Mouse (Mus musculus): ENCODE measurements at regions not wholly inside any gene's neighbourhood (a gene's known extent, or its start where the extent isn't known, plus 50 kb on each side); places are given as distances from the start of the nearest gene placed in this dataset.

- Histone ChIP-seq H3K27me3 (replicated peaks; ENCODE audit: control insufficient read depth, insufficient read depth, low read length) (no peaks in the 10 kb centered on the region), H3K27ac (ENCODE audit: low read depth, low read length) (no peak overlapping the region), H3K4me2 (ENCODE audit: low read length) (no peak overlapping the region), H3K36me3 (ENCODE audit: control insufficient read depth, insufficient read depth, low read length) (no peaks in the 10 kb centered on the region), H3K4me1 (ENCODE audit: control insufficient read depth, insufficient read depth, low read depth, low read length) (no peaks in the 10 kb centered on the region), H3K4me3 (ENCODE audit: low read length) (no peak overlapping the region), H3K9me3 (ENCODE audit: control insufficient read depth, low read length) (no peaks in the 10 kb centered on the region), H3K9ac (ENCODE audit: low read depth, low read length) (no peak overlapping the region)
- WGBS = 18% methylated on average over 2 of the region's 2 CpGs
- ATAC-seq = no peak
Observed at GRCm38 (mm10) chr13:84356455-84356854, 134.4 kb downstream of the Tmem161b start.

GRCm38 (mm10) chr13:84360536-84360935, 138.4 kb downstream of the Tmem161b start:
- Histone ChIP-seq H3K4me2 (ENCODE audit: low read length) (no peak overlapping the region), H3K9me3 (ENCODE audit: control insufficient read depth, low read length) (no peaks in the 10 kb centered on the region), H3K27me3 (replicated peaks; ENCODE audit: control insufficient read depth, insufficient read depth, low read length) (no peaks in the 10 kb centered on the region), H3K36me3 (ENCODE audit: control insufficient read depth, insufficient read depth, low read length) (no peaks in the 10 kb centered on the region), H3K4me3 (ENCODE audit: low read length) (no peak overlapping the region), H3K9ac (ENCODE audit: low read depth, low read length) (no peak overlapping the region), H3K27ac (ENCODE audit: low read depth, low read length) (no peak overlapping the region), H3K4me1 (ENCODE audit: control insufficient read depth, insufficient read depth, low read depth, low read length) (no peaks in the 10 kb centered on the region)
- no peak for ATAC-seq
- WGBS = 93% methylated on average over 2 of the region's 2 CpGs

DNA sequence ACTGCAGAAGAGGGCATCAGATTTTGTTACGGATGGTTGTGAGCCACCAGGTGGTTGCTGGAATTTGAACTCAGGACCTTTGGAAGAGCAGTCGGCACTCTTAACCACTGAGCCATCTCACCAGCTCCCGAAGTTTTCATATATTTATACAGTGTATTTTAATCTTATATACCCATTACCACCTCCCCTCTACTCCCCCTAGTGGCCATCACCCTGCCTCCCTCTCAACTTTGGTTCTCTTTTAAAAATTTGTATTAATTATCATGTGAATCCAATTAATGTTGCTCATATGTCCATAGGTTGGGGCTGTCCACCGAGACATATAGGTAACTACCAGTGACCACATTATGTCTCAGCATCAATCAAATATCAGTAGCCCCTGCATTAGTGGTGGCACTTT, 142.0 kb downstream of the Tmem161b start:
- no peak overlapping the region for H3K27ac ChIP-seq (ENCODE audit: low read depth, low read length)
- 90% methylated on average over 4 of the region's 4 CpGs for WGBS

GRCm38 (mm10) chr13:84365503-84365902, 143.4 kb downstream of the Tmem161b start:
- H3K4me1 ChIP-seq (ENCODE audit: control insufficient read depth, insufficient read depth, low read depth, low read length) = no peaks in the 10 kb centered on the region
- H3K27ac ChIP-seq (ENCODE audit: low read depth, low read length) = no peak overlapping the region
- no peak for ATAC-seq
- no peak overlapping the region for H3K4me3 ChIP-seq (ENCODE audit: low read length)
- no peaks in the 10 kb centered on the region for H3K9me3 ChIP-seq (ENCODE audit: control insufficient read depth, low read length)
- no peak overlapping the region for H3K4me2 ChIP-seq (ENCODE audit: low read length)
- no peaks in the 10 kb centered on the region for H3K36me3 ChIP-seq (ENCODE audit: control insufficient read depth, insufficient read depth, low read length)
- H3K9ac ChIP-seq (ENCODE audit: low read depth, low read length) = no peak overlapping the region
- H3K27me3 ChIP-seq (replicated peaks; ENCODE audit: control insufficient read depth, insufficient read depth, low read length) = no peaks in the 10 kb centered on the region

More for the DNA sequence above, 142.0 kb downstream of the Tmem161b start:
- Histone ChIP-seq H3K9ac (ENCODE audit: low read depth, low read length) (no peak overlapping the region), H3K9me3 (ENCODE audit: control insufficient read depth, low read length) (no peaks in the 10 kb centered on the region), H3K4me3 (ENCODE audit: low read length) (no peak overlapping the region), H3K4me2 (ENCODE audit: low read length) (no peak overlapping the region), H3K36me3 (ENCODE audit: control insufficient read depth, insufficient read depth, low read length) (no peaks in the 10 kb centered on the region), H3K27me3 (replicated peaks; ENCODE audit: control insufficient read depth, insufficient read depth, low read length) (no peaks in the 10 kb centered on the region), H3K4me1 (ENCODE audit: control insufficient read depth, insufficient read depth, low read depth, low read length) (no peaks in the 10 kb centered on the region)
- no peak for ATAC-seq

DNA sequence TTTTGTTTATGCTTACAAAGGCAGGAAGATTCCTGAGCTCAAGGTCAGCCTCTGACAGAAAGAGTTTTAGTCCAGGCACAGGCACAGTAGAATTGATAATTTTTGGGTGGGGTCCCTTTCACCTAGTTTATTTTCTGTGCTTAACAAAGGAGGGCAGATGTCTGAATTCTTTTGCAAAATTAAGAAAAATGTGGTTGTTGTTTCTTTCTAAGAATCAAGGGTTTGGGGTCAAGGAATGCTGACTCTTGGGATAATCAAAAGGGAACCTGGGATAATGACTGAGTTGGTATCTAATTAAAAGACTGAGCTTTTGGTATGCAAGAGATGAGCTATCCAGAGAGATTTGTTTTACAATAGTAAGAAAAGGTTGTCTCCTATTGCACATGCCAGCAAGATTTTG, 143.9 kb downstream of the Tmem161b start:
- H3K4me2 ChIP-seq (ENCODE audit: low read length) = no peak overlapping the region
- no peak overlapping the region for H3K4me3 ChIP-seq (ENCODE audit: low read length)
- no peak for ATAC-seq
- no peak overlapping the region for H3K9ac ChIP-seq (ENCODE audit: low read depth, low read length)
- no peaks in the 10 kb centered on the region for H3K27me3 ChIP-seq (replicated peaks; ENCODE audit: control insufficient read depth, insufficient read depth, low read length)
- H3K9me3 ChIP-seq (ENCODE audit: control insufficient read depth, low read length) = no peaks in the 10 kb centered on the region
- no peak overlapping the region for H3K27ac ChIP-seq (ENCODE audit: low read depth, low read length)
- H3K4me1 ChIP-seq (ENCODE audit: control insufficient read depth, insufficient read depth, low read depth, low read length) = no peaks in the 10 kb centered on the region
- no peaks in the 10 kb centered on the region for H3K36me3 ChIP-seq (ENCODE audit: control insufficient read depth, insufficient read depth, low read length)

DNA sequence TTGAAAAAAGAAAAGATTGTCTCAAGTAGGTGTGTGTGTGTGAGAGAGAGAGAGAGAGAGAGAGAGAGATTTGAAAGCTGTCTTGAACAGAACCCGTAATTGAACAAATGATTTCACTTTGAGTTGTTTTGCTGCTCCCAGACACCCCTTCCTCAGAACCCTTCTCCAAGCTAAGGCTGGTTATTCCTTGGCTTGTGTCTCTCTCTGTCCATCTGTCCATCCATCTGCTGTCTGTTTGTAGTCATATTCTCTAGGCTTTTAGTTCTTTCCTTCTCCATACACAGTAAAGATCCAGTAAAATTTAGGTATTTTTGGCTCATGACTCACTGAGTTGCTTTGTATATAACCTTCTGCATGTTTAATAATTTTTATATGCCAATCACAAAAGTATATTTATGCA, 144.7 kb downstream of the Tmem161b start:
- no peaks in the 10 kb centered on the region for H3K36me3 ChIP-seq (ENCODE audit: control insufficient read depth, insufficient read depth, low read length)
- no peak overlapping the region for H3K4me2 ChIP-seq (ENCODE audit: low read length)
- no peaks in the 10 kb centered on the region for H3K9me3 ChIP-seq (ENCODE audit: control insufficient read depth, low read length)
- WGBS = 94% methylated on average over 1 of the region's 1 CpGs
- H3K9ac ChIP-seq (ENCODE audit: low read depth, low read length) = no peak overlapping the region
- H3K27me3 ChIP-seq (replicated peaks; ENCODE audit: control insufficient read depth, insufficient read depth, low read length) = no peaks in the 10 kb centered on the region
- H3K4me1 ChIP-seq (ENCODE audit: control insufficient read depth, insufficient read depth, low read depth, low read length) = no peaks in the 10 kb centered on the region
- H3K27ac ChIP-seq (ENCODE audit: low read depth, low read length) = no peak overlapping the region
- no peak overlapping the region for H3K4me3 ChIP-seq (ENCODE audit: low read length)
- ATAC-seq = no peak

DNA sequence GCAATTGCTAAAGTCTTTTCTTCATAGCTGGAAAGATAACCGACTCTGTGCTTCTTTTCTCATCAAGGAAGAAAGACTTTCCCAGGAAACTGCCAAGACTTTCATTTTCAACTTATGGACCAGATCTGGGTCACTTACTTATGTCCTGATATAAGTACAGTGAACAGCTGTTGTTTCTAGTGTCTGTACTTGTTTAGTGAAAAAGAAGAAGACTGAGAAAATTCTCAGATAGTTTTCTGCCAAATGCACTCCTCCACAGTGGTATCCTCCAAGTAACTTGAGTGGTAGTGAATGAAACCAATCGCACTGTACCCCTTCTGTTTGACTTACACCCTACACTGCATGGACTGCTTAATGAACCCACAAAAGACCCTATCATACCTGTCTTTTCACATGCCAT, 146.1 kb downstream of the Tmem161b start:
- Histone ChIP-seq H3K27ac (ENCODE audit: low read depth, low read length) (no peak overlapping the region), H3K9ac (ENCODE audit: low read depth, low read length) (no peak overlapping the region), H3K4me1 (ENCODE audit: control insufficient read depth, insufficient read depth, low read depth, low read length) (no peaks in the 10 kb centered on the region), H3K4me2 (ENCODE audit: low read length) (no peak overlapping the region), H3K4me3 (ENCODE audit: low read length) (no peak overlapping the region), H3K9me3 (ENCODE audit: control insufficient read depth, low read length) (no peaks in the 10 kb centered on the region), H3K36me3 (ENCODE audit: control insufficient read depth, insufficient read depth, low read length) (no peaks in the 10 kb centered on the region), H3K27me3 (replicated peaks; ENCODE audit: control insufficient read depth, insufficient read depth, low read length) (no peaks in the 10 kb centered on the region)
- 80% methylated on average over 2 of the region's 2 CpGs for WGBS
- ATAC-seq = no peak

DNA sequence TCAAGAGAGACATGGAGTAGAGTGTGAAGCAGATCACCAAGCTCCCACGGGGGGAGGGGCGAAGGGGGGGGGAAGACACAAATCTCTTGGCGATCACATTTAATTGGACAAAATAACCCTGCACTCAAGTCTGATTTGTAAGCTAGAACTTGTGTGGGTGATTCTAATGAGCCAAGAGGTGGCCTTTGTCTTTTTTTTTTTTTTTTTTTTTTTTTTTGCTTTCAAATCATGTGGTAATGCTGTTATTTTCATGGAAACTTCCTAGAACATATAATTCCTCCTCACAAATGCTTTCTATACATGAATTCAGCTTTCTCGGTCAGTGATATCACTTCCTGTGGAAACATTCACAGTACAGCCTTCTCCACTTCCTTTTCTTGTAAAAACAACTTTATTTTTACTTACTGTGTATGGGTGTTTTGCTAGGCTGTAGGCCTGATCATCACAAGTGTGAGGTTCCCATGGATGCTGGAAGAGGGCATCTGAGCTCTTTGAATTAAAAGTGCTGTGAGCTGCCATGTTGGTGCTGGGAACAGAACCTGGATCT, 152.7 kb downstream of the Tmem161b start:
- H3K4me2 ChIP-seq (ENCODE audit: low read length) = no peak overlapping the region

DNA sequence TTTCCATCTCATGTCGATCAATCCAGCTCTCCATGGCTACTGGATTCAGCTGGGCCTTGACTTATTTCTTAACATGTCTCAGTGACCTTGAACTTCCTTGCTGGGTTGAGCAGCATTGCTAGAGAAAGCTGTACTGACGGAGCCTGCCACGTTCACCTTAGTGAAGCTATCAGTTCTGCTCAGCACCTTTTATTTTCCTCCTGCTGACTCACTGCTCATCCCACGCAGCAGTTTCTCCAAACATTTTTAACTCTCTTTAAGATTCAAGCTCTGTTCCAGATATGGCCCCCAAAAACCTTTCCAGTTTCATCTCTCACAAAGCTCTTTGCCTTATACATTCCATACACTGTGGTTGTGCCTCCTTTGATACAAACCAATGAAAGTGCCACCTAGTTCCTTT, 153.8 kb downstream of the Tmem161b start:
- no peaks in the 10 kb centered on the region for H3K9me3 ChIP-seq (ENCODE audit: control insufficient read depth, low read length)
- H3K36me3 ChIP-seq (ENCODE audit: control insufficient read depth, insufficient read depth, low read length) = no peaks in the 10 kb centered on the region
- 86% methylated on average over 4 of the region's 4 CpGs for WGBS
- no peaks in the 10 kb centered on the region for H3K4me1 ChIP-seq (ENCODE audit: control insufficient read depth, insufficient read depth, low read depth, low read length)
- no peak for ATAC-seq
- no peak overlapping the region for H3K9ac ChIP-seq (ENCODE audit: low read depth, low read length)
- no peak overlapping the region for H3K4me3 ChIP-seq (ENCODE audit: low read length)
- no peak overlapping the region for H3K27ac ChIP-seq (ENCODE audit: low read depth, low read length)
- no peak overlapping the region for H3K4me2 ChIP-seq (ENCODE audit: low read length)
- H3K27me3 ChIP-seq (replicated peaks; ENCODE audit: control insufficient read depth, insufficient read depth, low read length) = no peaks in the 10 kb centered on the region

More for the DNA sequence above, 152.7 kb downstream of the Tmem161b start:
- ATAC-seq = no peak
- no peak overlapping the region for H3K27ac ChIP-seq (ENCODE audit: low read depth, low read length)
- H3K9me3 ChIP-seq (ENCODE audit: control insufficient read depth, low read length) = no peaks in the 10 kb centered on the region
- H3K4me1 ChIP-seq (ENCODE audit: control insufficient read depth, insufficient read depth, low read depth, low read length) = no peaks in the 10 kb centered on the region
- H3K4me3 ChIP-seq (ENCODE audit: low read length) = no peak overlapping the region
- H3K27me3 ChIP-seq (replicated peaks; ENCODE audit: control insufficient read depth, insufficient read depth, low read length) = no peaks in the 10 kb centered on the region
- 95% methylated on average over 4 of the region's 4 CpGs for WGBS
- H3K9ac ChIP-seq (ENCODE audit: low read depth, low read length) = no peak overlapping the region
- H3K36me3 ChIP-seq (ENCODE audit: control insufficient read depth, insufficient read depth, low read length) = no peaks in the 10 kb centered on the region

Measured in hindbrain, embryonic 16.5 days (tissue).